ENCODE assay signal across 28 mouse cellular contexts in the genomic region with DNA sequence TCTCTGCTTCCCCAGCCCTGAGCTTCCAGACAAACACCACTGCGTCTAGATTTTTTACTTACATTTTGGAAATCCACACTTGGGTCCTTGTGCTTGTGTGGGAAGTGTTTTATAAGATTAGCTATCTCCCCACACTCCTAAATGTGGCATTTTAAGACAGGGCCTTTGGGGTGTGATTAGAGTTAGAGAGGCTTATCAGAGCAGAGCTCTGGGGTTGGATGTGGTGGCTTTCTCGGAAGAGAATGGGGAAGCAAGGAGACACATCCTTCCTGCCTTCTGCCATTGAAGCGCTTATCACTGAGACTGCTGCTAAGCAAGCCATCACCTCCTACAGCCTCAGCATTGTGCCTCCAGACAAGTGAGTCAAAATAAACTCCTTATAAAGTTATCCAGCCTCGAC. TPM values are rescaled to one million over a fixed set of nuclear protein-coding genes. Genes with fewer than 3 reads are reported as not detected.
DNase-seq lines count a peak whose midpoint lies in the region; ATAC-seq and TF ChIP-seq lines count a peak whose summit lies in the region.
"Had no signal": no experiment of that assay in that cellular context is flagged by ENCODE, and none has a peak within 500 bp of the region (broad histone marks: within the 10 kb centered on the region; RNA-seq: fewer than 3 reads in every experiment).

No protein-coding gene starts in this region.

- no peak overlapping the region for H3K4me2 ChIP-seq in forebrain, embryonic 16.5 days (ENCODE audit: low read length)
- H3K4me2 ChIP-seq: forebrain, embryonic 13.5 days; heart, embryonic 11.5 days; hindbrain, embryonic 13.5 days had no signal

- H3K36me3 ChIP-seq in megakaryocyte, embryonic 14.5 days (replicated peaks; ENCODE audit: low read length) = no peaks in the 10 kb centered on the region
- H3K36me3 ChIP-seq in splenic B cell, adult 2 months (ENCODE audit: control insufficient read depth, insufficient read depth, low read length, poor library complexity, severe bottlenecking) = no peaks in the 10 kb centered on the region
- H3K36me3 ChIP-seq in forebrain, embryonic 16.5 days (ENCODE audit: control insufficient read depth, insufficient read depth) = no peaks in the 10 kb centered on the region
- H3K36me3 ChIP-seq: forebrain, embryonic 10.5 days; G1E; hindbrain, embryonic 13.5 days had no signal

- no peak overlapping the region for H3K9ac ChIP-seq in forebrain, embryonic 16.5 days (replicated peaks; ENCODE audit: low read depth, low read length)
- H3K9ac ChIP-seq: forebrain, embryonic 13.5 days; forebrain, postnatal 0 days; hindbrain, embryonic 13.5 days had no signal

- ATAC-seq in frontal cortex, adult (ENCODE audit: low TSS enrichment) = peak; percentile 72
- no peak for ATAC-seq in megakaryocyte, adult 5-6 weeks (ENCODE audit: poor library complexity, severe bottlenecking)
- ATAC-seq in granulocyte monocyte progenitor cell, adult 5-6 weeks (replicated peaks; ENCODE audit: poor library complexity, severe bottlenecking) = peak; percentile 43
- no peak for ATAC-seq in forebrain, embryonic 16.5 days
- ATAC-seq: activated CD4-positive, CD25-positive, alpha-beta regulatory T cell, adult 4 months; forebrain, embryonic 13.5 days; forebrain, postnatal 0 days; hindbrain, embryonic 16.5 days; inflammation-experienced regulatory T-cells, adult 6 months had no signal

- peaks cover 26% of the 10 kb centered on the region for H3K9me3 ChIP-seq in megakaryocyte, embryonic 14.5 days
- H3K9me3 ChIP-seq in forebrain, embryonic 16.5 days (ENCODE audit: control insufficient read depth, low read length) = no peaks in the 10 kb centered on the region
- H3K9me3 ChIP-seq: forebrain, embryonic 10.5 days; forebrain, embryonic 13.5 days; G1E; hindbrain, embryonic 13.5 days had no signal

- TF ChIP-seq POLR2A in lung, adult 2 months (IDR thresholded peaks at IDR 0.05; ENCODE audit: borderline replicate concordance, extremely low read depth, low read depth, low read length) = no peak

- no peak for DNase-seq in frontal cortex, postnatal 25 days (ENCODE audit: low spot score in 2 of 2)
- peak; percentile 27 for DNase-seq in splenic B cell, adult 2 months (ENCODE audit: low read depth, low spot score)
- no peak for DNase-seq in lung, adult 2 months
- DNase-seq: adrenal gland, adult 8-10 months; adrenal gland, postnatal 25 days; B cell, adult 2 months; cerebellum, adult 11-12 months; cerebellum, adult 8-10 months; cerebellum, postnatal 10 days; cerebellum, postnatal 36 days; forebrain, postnatal 0 days; gastrocnemius, postnatal 10 days; gastrocnemius, postnatal 36 days; heart, adult 11 months had no signal

- H3K4me3 ChIP-seq in megakaryocyte, embryonic 14.5 days (replicated peaks) = peak overlapping the region; percentile 16
- H3K4me3 ChIP-seq in forebrain, embryonic 16.5 days (replicated peaks; ENCODE audit: low read length) = no peak overlapping the region
- H3K4me3 ChIP-seq in lung, adult 2 months (replicated peaks; ENCODE audit: extremely low read depth, low read depth, low read length) = no peak overlapping the region
- H3K4me3 ChIP-seq: forebrain, embryonic 10.5 days; forebrain, embryonic 13.5 days; hindbrain, embryonic 13.5 days had no signal

- H3K27ac ChIP-seq in forebrain, embryonic 16.5 days (ENCODE audit: low read length) = no peak overlapping the region
- H3K27ac ChIP-seq: forebrain, embryonic 10.5 days; forebrain, embryonic 13.5 days; hindbrain, embryonic 13.5 days had no signal

- no peak for TF ChIP-seq CTCF in lung, adult 2 months (IDR thresholded peaks at IDR 0.05; ENCODE audit: insufficient read depth, low read length)

- no peaks in the 10 kb centered on the region for H3K27me3 ChIP-seq in megakaryocyte, embryonic 14.5 days (replicated peaks)
- H3K27me3 ChIP-seq in splenic B cell, adult 2 months (ENCODE audit: control insufficient read depth, insufficient read depth, low read length, poor library complexity, severe bottlenecking) = no peaks in the 10 kb centered on the region
- H3K27me3 ChIP-seq in forebrain, embryonic 16.5 days (replicated peaks; ENCODE audit: control insufficient read depth, insufficient read depth, low read length) = no peaks in the 10 kb centered on the region
- H3K27me3 ChIP-seq: CH12.LX; forebrain, embryonic 13.5 days; hindbrain, embryonic 13.5 days had no signal

- WGBS in forebrain, embryonic 16.5 days = 69% methylated on average over 4 of the region's 4 CpGs
- WGBS in lung, adult 2 months = 69% methylated on average over 4 of the region's 4 CpGs

- H3K4me1 ChIP-seq in megakaryocyte, embryonic 14.5 days = peaks cover 17% of the 10 kb centered on the region
- no peaks in the 10 kb centered on the region; the same call in 1 of the 2 replicates for H3K4me1 ChIP-seq in forebrain, embryonic 16.5 days (replicated peaks; ENCODE audit: control insufficient read depth, insufficient read depth, low read length)
- no peaks in the 10 kb centered on the region for H3K4me1 ChIP-seq in lung, adult 2 months (ENCODE audit: control insufficient read depth, insufficient read depth, low read length)
- H3K4me1 ChIP-seq: hindbrain, embryonic 13.5 days had no signal

RNA-seq across cellular contexts. Expression of a gene that starts 8.1 kb away (rescaled TPM):
- polyA plus RNA-seq in megakaryocyte, embryonic 14.5 days (2012; ENCODE audit: insufficient read depth, low replicate concordance) = 0.22 TPM in 1 of 2 replicates, not detected in the other
- total RNA-seq in megakaryocyte, adult 5-6 weeks (2015) = 58.9 and 65.5 TPM in 2 replicates
- total RNA-seq in megakaryocyte, adult 5-6 weeks (2017) = 55.1 and 58.9 TPM in 2 replicates
- 21.6 and 25.7 TPM in 2 replicates for total RNA-seq in granulocyte monocyte progenitor cell, adult 5-6 weeks (2014; fragmentation: Nextera tagmentation)
- 30.3 and 30.6 TPM in 2 replicates for total RNA-seq in granulocyte monocyte progenitor cell, adult 5-6 weeks (2017)
- 29.0 and 30.6 TPM in 2 replicates for polyA plus RNA-seq in forebrain, embryonic 16.5 days (2015; fragmentation: Nextera tagmentation; extraction: Ambion mirVana)
- polyA plus RNA-seq in lung, adult 2 months (2012; rRNA removed) = 9.0 and 14.6 TPM in 2 replicates

Comparison
In these comparisons a context has a peak if more than half of its experiments do, and no peak if none do; other contexts are left out.
1. ATAC-seq: peak in frontal cortex, adult (single experiment) and granulocyte monocyte progenitor cell, adult 5-6 weeks (single experiment); none in megakaryocyte, adult 5-6 weeks (single experiment) and forebrain, embryonic 16.5 days (single experiment).